Mouse (Mus musculus) stomach, postnatal 0 days (tissue): ENCODE data around the gene Usp38.

Experiments used
- CTCF ChIP-seq: IDR thresholded peaks from 2 replicates; pipeline ENCODE4 v1.5.1; 2016; ENCODE audit warnings: antibody characterized with exemption, low read depth, mild to moderate bottlenecking, moderate library complexity
- EP300 ChIP-seq: optimal IDR thresholded peaks from 2 replicates; pipeline ENCODE3; 2016; ENCODE audit warnings: antibody characterized with exemption

GRCm38 (mm10) chr8:80961937-80962591 lies 52.7 kb downstream of the Usp38 start:
- TF ChIP-seq CTCF (no peak), EP300 (no peak)
